In genomic region chr11:115955195-115955858, GRCm38 (mm10) we compare ENCODE assay signal across 1 mouse cellular context.
TF ChIP-seq lines count a peak whose summit lies in the region.

No protein-coding gene starts in this region.

TF ChIP-seq in CH12.LX, 34 proteins besides CTCF, POLR2A, EP300 and RAD21:
- TF ChIP-seq MEF2A (IDR thresholded peaks at IDR 0.05; ENCODE audit: borderline replicate concordance, low read depth, low read length), result no peak
- TF ChIP-seq CHD1 (IDR thresholded peaks at IDR 0.05; ENCODE audit: low read depth, low read length), result no peak
- TF ChIP-seq TBP (conservative IDR thresholded peaks at IDR 0.05; ENCODE audit: low read depth, low read length), result no peak
- peak; percentile 64 for TF ChIP-seq BHLHE40 (IDR thresholded peaks at IDR 0.05; ENCODE audit: low read depth, low read length)
